Mouse (Mus musculus): ENCODE measurements at regions not wholly inside any gene's neighbourhood (a gene's known extent, or its start where the extent isn't known, plus 50 kb on each side); places are given as distances from the start of the nearest gene placed in this dataset.

DNA sequence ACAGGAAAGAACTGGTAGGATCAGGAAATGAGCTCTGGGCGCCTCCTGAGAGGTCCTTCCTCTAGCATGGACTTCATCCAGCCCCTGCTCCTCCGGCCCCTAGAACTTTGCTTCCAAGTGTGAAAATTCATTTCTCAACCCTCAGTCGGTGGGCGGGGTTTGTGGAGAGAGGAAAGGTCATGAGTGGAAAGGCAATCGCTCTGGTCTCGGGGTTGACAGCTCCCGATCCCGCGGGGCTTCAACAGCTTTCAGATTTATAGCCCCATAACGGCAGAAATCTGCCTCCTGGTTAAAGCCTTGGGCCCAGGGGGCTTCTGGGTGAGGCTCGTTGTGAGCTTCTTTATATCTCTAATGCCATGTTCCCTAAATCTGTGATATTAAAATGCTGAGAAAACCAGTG is 184.2 kb upstream of the Spaca1 start:
- no peak for DNase-seq
- H3K27me3 ChIP-seq (ENCODE audit: control insufficient read depth, insufficient read depth, low read length): no peaks in the 10 kb centered on the region
- WGBS: 74% methylated on average over 11 of the region's 11 CpGs
- H3K4me3 ChIP-seq: no peak overlapping the region
- no peak overlapping the region for H3K9ac ChIP-seq (ENCODE audit: low read depth, low read length)
- no peaks in the 10 kb centered on the region for H3K4me1 ChIP-seq (ENCODE audit: control insufficient read depth, insufficient read depth, low read length)
- no peak overlapping the region for H3K27ac ChIP-seq
- no peaks in the 10 kb centered on the region for H3K79me2 ChIP-seq (replicated peaks; ENCODE audit: control insufficient read depth, insufficient read depth, low read length)
- TF ChIP-seq CTCF (IDR thresholded peaks at IDR 0.05): no peak
- TF ChIP-seq POLR2A (IDR thresholded peaks at IDR 0.05; ENCODE audit: insufficient read depth, low read depth, low read length): no peak
- no peak for TF ChIP-seq EP300 (IDR thresholded peaks at IDR 0.05; ENCODE audit: insufficient read depth, low read depth, low read length)
- intact Hi-C loops (cut with DNase I): no loop called here
- H3K36me3 ChIP-seq (ENCODE audit: control insufficient read depth, insufficient read depth, low read length): no peaks in the 10 kb centered on the region

DNA sequence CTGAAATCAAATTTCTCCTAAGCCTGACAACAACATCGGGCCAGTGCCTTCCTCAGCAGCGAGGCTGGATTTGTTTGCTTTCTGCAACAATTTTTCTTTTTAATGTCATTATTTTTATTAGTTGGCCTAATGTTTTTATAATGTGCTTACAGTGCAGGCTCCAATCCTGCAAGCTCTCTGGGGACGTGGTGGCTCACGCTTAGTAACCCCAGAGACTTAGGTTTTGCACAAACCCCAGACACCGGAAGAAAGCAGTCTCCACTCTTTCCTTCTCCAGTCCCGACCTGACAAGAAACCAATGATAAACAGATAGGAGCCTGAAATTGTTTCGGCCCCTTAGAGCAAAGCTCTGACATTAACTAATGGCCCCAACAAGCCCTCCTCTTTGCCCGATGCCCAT is 184.7 kb upstream of the Spaca1 start:
- no peaks in the 10 kb centered on the region for H3K27me3 ChIP-seq (ENCODE audit: control insufficient read depth, insufficient read depth, low read length)
- no peak for DNase-seq
- no peak overlapping the region for H3K9ac ChIP-seq (ENCODE audit: low read depth, low read length)
- H3K4me1 ChIP-seq (ENCODE audit: control insufficient read depth, insufficient read depth, low read length): no peaks in the 10 kb centered on the region
- no peaks in the 10 kb centered on the region for H3K79me2 ChIP-seq (replicated peaks; ENCODE audit: control insufficient read depth, insufficient read depth, low read length)
- no peak overlapping the region for H3K4me3 ChIP-seq
- no peaks in the 10 kb centered on the region for H3K36me3 ChIP-seq (ENCODE audit: control insufficient read depth, insufficient read depth, low read length)
- intact Hi-C loops (cut with DNase I): no loop called here
- no peak overlapping the region for H3K27ac ChIP-seq
- TF ChIP-seq POLR2A (IDR thresholded peaks at IDR 0.05; ENCODE audit: insufficient read depth, low read depth, low read length) (no peak), EP300 (IDR thresholded peaks at IDR 0.05; ENCODE audit: insufficient read depth, low read depth, low read length) (no peak), CTCF (IDR thresholded peaks at IDR 0.05) (no peak)
- 71% methylated on average over 8 of the region's 8 CpGs for WGBS

DNA sequence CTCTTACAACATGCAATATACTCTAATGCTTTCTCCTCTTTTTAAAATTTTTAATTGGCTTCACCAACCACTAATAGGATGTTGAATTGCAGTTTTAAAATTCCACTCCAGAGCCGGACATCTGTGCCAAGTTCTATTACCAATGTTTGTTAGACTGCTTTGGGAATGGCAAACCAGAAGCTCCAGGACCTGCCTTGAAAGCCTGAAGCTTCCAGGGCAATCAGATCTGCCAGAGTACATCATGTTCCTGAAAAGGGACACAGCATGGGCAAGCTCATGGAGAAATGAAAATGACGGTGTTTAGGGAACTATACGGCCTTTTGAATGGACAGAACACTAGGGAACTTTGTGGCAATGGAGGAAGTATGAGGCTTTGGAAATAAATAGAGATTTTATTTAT is 187.8 kb upstream of the Spaca1 start:
- Histone ChIP-seq H3K36me3 (ENCODE audit: control insufficient read depth, insufficient read depth, low read length) (no peaks in the 10 kb centered on the region), H3K4me1 (ENCODE audit: control insufficient read depth, insufficient read depth, low read length) (no peaks in the 10 kb centered on the region), H3K79me2 (replicated peaks; ENCODE audit: control insufficient read depth, insufficient read depth, low read length) (no peaks in the 10 kb centered on the region), H3K4me3 (no peak overlapping the region), H3K9ac (ENCODE audit: low read depth, low read length) (no peak overlapping the region), H3K27ac (no peak overlapping the region), H3K27me3 (ENCODE audit: control insufficient read depth, insufficient read depth, low read length) (no peaks in the 10 kb centered on the region)
- no peak for DNase-seq
- intact Hi-C loops (cut with DNase I): no loop called here
- WGBS: 62% methylated on average over 3 of the region's 3 CpGs
- TF ChIP-seq CTCF (IDR thresholded peaks at IDR 0.05) (no peak), POLR2A (IDR thresholded peaks at IDR 0.05; ENCODE audit: insufficient read depth, low read depth, low read length) (no peak), EP300 (IDR thresholded peaks at IDR 0.05; ENCODE audit: insufficient read depth, low read depth, low read length) (no peak)

- H3K4me3 ChIP-seq: no peak overlapping the region
- WGBS: 63% methylated on average over 3 of the region's 3 CpGs
- no peak for DNase-seq
- no peaks in the 10 kb centered on the region for H3K36me3 ChIP-seq (ENCODE audit: control insufficient read depth, insufficient read depth, low read length)
- intact Hi-C loops (cut with DNase I): no loop called here
- no peak for TF ChIP-seq CTCF (IDR thresholded peaks at IDR 0.05)
- no peak for TF ChIP-seq POLR2A (IDR thresholded peaks at IDR 0.05; ENCODE audit: insufficient read depth, low read depth, low read length)
- no peak for TF ChIP-seq EP300 (IDR thresholded peaks at IDR 0.05; ENCODE audit: insufficient read depth, low read depth, low read length)
- no peak overlapping the region for H3K27ac ChIP-seq
- no peaks in the 10 kb centered on the region for H3K27me3 ChIP-seq (ENCODE audit: control insufficient read depth, insufficient read depth, low read length)
- no peak overlapping the region for H3K9ac ChIP-seq (ENCODE audit: low read depth, low read length)
- no peaks in the 10 kb centered on the region for H3K4me1 ChIP-seq (ENCODE audit: control insufficient read depth, insufficient read depth, low read length)
- H3K79me2 ChIP-seq (replicated peaks; ENCODE audit: control insufficient read depth, insufficient read depth, low read length): no peaks in the 10 kb centered on the region
Observed at GRCm38 (mm10) chr4:34239624-34240023, 189.6 kb upstream of the Spaca1 start.

GRCm38 (mm10) chr4:34241060-34241571 is 191.1 kb upstream of the Spaca1 start:
- Histone ChIP-seq H3K4me3 (no peak overlapping the region), H3K79me2 (replicated peaks; ENCODE audit: control insufficient read depth, insufficient read depth, low read length) (no peaks in the 10 kb centered on the region), H3K27ac (no peak overlapping the region), H3K4me1 (ENCODE audit: control insufficient read depth, insufficient read depth, low read length) (no peaks in the 10 kb centered on the region), H3K27me3 (ENCODE audit: control insufficient read depth, insufficient read depth, low read length) (no peaks in the 10 kb centered on the region), H3K9ac (ENCODE audit: low read depth, low read length) (no peak overlapping the region), H3K36me3 (ENCODE audit: control insufficient read depth, insufficient read depth, low read length) (no peaks in the 10 kb centered on the region)
- intact Hi-C loops (cut with DNase I): no loop called here
- DNase-seq: no peak
- 61% methylated on average over 7 of the region's 7 CpGs for WGBS
- TF ChIP-seq CTCF (IDR thresholded peaks at IDR 0.05) (no peak), POLR2A (IDR thresholded peaks at IDR 0.05; ENCODE audit: insufficient read depth, low read depth, low read length) (no peak), EP300 (IDR thresholded peaks at IDR 0.05; ENCODE audit: insufficient read depth, low read depth, low read length) (no peak)

- TF ChIP-seq EP300 (IDR thresholded peaks at IDR 0.05; ENCODE audit: insufficient read depth, low read depth, low read length) (no peak), CTCF (IDR thresholded peaks at IDR 0.05) (no peak), POLR2A (IDR thresholded peaks at IDR 0.05; ENCODE audit: insufficient read depth, low read depth, low read length) (no peak)
- no peak overlapping the region for H3K9ac ChIP-seq (ENCODE audit: low read depth, low read length)
- no peaks in the 10 kb centered on the region for H3K36me3 ChIP-seq (ENCODE audit: control insufficient read depth, insufficient read depth, low read length)
- no peak overlapping the region for H3K27ac ChIP-seq
- H3K27me3 ChIP-seq (ENCODE audit: control insufficient read depth, insufficient read depth, low read length): no peaks in the 10 kb centered on the region
- no peaks in the 10 kb centered on the region for H3K4me1 ChIP-seq (ENCODE audit: control insufficient read depth, insufficient read depth, low read length)
- WGBS: 60% methylated on average over 3 of the region's 3 CpGs
- no peak for DNase-seq
- H3K4me3 ChIP-seq: no peak overlapping the region
- intact Hi-C loops (cut with DNase I): no loop called here
- H3K79me2 ChIP-seq (replicated peaks; ENCODE audit: control insufficient read depth, insufficient read depth, low read length): no peaks in the 10 kb centered on the region
Observed at GRCm38 (mm10) chr4:34241673-34242072, 191.7 kb upstream of the Spaca1 start.

All from heart, adult 2 months (tissue).